Mouse (Mus musculus) heart, adult 18-20 months (tissue): ENCODE results near the gene Add3. TPM values are rescaled to one million over a fixed set of nuclear protein-coding genes. Genes with fewer than 3 reads are reported as not detected.
A peak's percentile ranks its signal among the peaks of the same experiment; 100 is the strongest.
"Not testable (repeated sequence)": the region's sequence is repeated elsewhere in the genome, so short reads cannot be mapped to it uniquely, and the experiment has no call there.

Source experiments
- DNase-seq, 2 experiments: peaks; one replicate each; pipeline ENCODE4 v3.0.0; 2021 to 2022; ENCODE audit warnings: mixed read lengths in 1 of 2
- total RNA-seq, 2 experiments: library from RNA; stranded (reverse); gene quantifications; 2 replicates each; pipeline ENCODE4 v1.2.3; 2021

The Add3 gene
- total RNA-seq, 2 experiments from 2014 or later: 44.3 to 52.5 TPM

GRCm38 (mm10) chr19:53191867-53192487 lies 51.7 kb downstream of the Add3 start:
- peak; percentile 36 to 55 for DNase-seq

GRCm38 (mm10) chr19:53193190-53193589 lies 52.9 kb downstream of the Add3 start:
- DNase-seq: no peak

- peak; percentile 73 to 74 for DNase-seq
Observed at GRCm38 (mm10) chr19:53193964-53194582, 53.8 kb downstream of the Add3 start.

- no peak for DNase-seq
Observed at GRCm38 (mm10) chr19:53194751-53195520, 54.7 kb downstream of the Add3 start.

GRCm38 (mm10) chr19:53196961-53197360 lies 56.7 kb downstream of the Add3 start:
- DNase-seq: no peak

- no peak for DNase-seq
Observed at GRCm38 (mm10) chr19:53197766-53198165, 57.5 kb downstream of the Add3 start.

- DNase-seq: no peak
Observed at GRCm38 (mm10) chr19:53198706-53199572, 58.7 kb downstream of the Add3 start.

- no peak for DNase-seq
Observed at GRCm38 (mm10) chr19:53199711-53200110, 59.5 kb downstream of the Add3 start.

- DNase-seq: no peak
Observed at GRCm38 (mm10) chr19:53202116-53202515, 61.9 kb downstream of the Add3 start.

- DNase-seq: no peak
Observed at GRCm38 (mm10) chr19:53206986-53207385, 66.7 kb downstream of the Add3 start.

- no peak for DNase-seq
Observed at GRCm38 (mm10) chr19:53208830-53209229, 68.6 kb downstream of the Add3 start.

- DNase-seq: no peak
Observed at GRCm38 (mm10) chr19:53210251-53210650, 70.0 kb downstream of the Add3 start.

GRCm38 (mm10) chr19:53215352-53215751 lies 75.1 kb downstream of the Add3 start:
- DNase-seq: no peak

- DNase-seq: no peak
Observed at GRCm38 (mm10) chr19:53216761-53217538, 76.7 kb downstream of the Add3 start.

- peak; percentile 49 to 59 for DNase-seq
Observed at GRCm38 (mm10) chr19:53217837-53218236, 77.6 kb downstream of the Add3 start.

GRCm38 (mm10) chr19:53219305-53219704 lies 79.1 kb downstream of the Add3 start:
- DNase-seq: no peak

- DNase-seq: no peak
Observed at GRCm38 (mm10) chr19:53221186-53221585, 80.9 kb downstream of the Add3 start.

GRCm38 (mm10) chr19:53225249-53226070 lies 85.2 kb downstream of the Add3 start:
- DNase-seq: not testable (repeated sequence)

GRCm38 (mm10) chr19:53226651-53227050 lies 86.4 kb downstream of the Add3 start:
- DNase-seq: no peak

- DNase-seq: peak in 1 of 2 experiments; percentile 35
Observed at GRCm38 (mm10) chr19:53228064-53228794, 88.0 kb downstream of the Add3 start.
